Mouse (Mus musculus) lung, adult 18-20 months (tissue): ENCODE data around the gene Nup210.
A peak's percentile ranks its signal among the peaks of the same experiment; 100 is the strongest.
"Not testable (repeated sequence)": the region's sequence is repeated elsewhere in the genome, so short reads cannot be mapped to it uniquely, and the experiment has no call there.

Source experiments
- DNase-seq, 2 experiments: peaks; one replicate each; pipeline ENCODE4 v3.0.0; 2022; ENCODE audit warnings: mixed read lengths in 2 of 2

The Nup210 gene

GRCm38 (mm10) chr6:91103421-91103820 lies 13.2 kb downstream of the Nup210 start:
- not testable (repeated sequence) for DNase-seq

- DNase-seq, result no peak
Measured at GRCm38 (mm10) chr6:91100621-91101020, 16.0 kb downstream of the Nup210 start.

- no peak for DNase-seq
Measured at GRCm38 (mm10) chr6:91097879-91098278, 18.8 kb downstream of the Nup210 start.

DNA sequence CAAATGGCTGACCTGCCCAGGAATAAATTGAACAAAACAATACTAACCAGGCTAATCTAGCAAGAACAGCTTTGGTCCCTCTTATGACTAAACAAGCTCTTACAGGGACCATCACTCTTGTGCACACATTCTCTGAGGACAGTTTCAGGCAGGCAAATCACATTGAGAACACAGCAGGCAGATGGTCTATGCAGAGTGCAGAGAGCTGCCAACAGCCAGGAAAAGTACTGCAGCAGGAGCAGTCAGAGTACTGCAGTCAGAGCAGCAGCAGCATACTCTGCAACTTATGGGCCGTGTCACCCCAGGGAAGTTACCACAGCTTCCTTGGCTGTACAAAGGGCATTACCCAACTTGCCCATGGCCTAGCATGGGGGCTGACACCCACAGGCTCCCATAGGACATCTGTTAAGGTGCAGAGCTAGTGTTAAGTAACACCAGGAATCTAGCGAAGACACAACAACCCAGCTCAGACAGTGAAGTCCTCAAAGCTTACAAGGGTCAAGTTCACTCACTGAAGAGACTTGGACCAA lies 21.5 kb downstream of the Nup210 start:
- DNase-seq, result no peak

DNA sequence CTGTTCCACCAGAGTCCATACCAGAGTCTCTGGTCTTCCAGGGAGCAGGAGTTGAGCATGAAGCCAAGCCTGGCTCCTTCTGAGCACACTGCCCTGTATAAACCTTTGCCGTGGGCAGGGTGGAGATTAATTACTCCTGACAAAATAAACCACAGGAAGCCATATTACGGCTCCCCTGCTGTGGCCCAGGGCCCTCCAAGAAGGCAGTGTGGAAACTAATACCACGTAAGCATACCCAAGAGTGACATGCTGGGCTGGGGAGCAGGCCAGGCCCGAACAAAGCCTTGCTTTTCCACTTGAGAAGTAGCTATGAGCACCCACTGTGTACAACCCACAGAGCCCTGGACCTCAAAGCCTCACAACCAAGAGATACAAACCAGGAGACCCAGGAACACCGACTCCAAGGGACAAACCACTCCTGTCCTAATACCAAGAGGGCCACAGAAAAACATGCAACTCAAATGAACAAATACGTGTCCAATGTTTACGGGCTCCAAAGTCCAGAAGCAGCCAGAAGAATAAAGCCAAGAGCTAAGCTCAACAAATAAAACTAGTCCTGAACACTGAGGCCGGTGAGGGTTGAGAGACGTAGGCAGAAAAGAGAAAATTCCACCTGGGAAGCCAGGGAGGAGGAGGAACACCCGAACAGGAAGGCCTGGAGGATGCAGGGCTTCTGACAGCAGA lies 24.3 kb downstream of the Nup210 start:
- no peak for DNase-seq

DNA sequence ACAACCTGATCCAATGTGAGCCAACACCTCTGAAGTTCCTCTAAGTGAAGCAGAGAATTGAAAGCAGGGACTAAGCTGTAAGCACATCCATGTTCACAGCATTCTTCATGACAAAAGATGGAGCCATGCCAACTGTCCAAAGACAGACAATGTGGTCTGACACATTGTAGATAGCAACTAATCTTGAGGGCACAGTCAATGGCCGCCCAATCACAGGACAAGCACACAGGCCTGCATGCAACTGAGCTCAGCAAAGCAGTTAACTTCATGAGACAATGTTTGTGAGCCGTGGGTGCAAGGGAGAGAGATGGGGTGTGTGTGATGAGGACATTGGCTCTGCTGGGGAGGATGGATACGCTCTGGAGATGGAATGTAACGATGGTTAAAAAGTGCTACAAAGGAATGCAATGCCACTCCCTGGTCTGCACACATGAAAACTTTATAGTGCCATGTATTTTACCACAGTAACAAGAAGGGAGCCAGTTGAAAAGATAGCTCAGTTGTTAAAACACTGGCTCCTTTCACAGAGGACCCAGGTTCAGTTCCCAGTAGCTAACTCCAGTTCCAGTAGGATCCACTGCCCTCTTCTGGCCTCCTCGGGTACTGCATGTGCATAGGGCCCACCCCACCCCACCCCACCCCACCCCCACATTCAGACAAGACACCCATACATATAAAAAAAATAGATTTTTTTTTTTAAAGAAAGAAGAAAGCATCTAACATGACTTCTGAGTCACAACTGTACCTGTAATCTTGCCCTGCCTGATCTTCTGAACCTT lies 31.3 kb downstream of the Nup210 start:
- DNase-seq, result no peak

DNA sequence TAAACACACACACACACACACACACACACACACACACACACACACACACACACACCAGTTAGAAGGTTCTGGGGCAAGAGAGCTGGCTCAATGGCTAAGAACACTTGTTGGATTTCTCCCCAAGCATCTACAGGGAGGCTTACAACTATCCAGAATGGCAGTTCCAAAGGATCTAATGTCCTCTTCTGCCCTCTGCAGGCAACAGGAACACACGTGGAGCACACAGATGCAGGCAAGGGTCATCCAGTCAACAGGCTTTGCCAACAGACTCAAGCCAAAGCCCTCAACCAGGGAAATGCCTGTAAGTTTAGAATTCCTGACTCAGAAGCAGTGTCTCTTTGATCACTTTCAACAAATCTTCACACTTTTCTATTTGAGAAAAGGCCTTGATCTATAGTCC lies 36.6 kb downstream of the Nup210 start:
- no peak for DNase-seq

- DNase-seq, result peak in 1 of 2 experiments; percentile 11
Measured at GRCm38 (mm10) chr6:91076249-91076648, 40.4 kb downstream of the Nup210 start.

DNA sequence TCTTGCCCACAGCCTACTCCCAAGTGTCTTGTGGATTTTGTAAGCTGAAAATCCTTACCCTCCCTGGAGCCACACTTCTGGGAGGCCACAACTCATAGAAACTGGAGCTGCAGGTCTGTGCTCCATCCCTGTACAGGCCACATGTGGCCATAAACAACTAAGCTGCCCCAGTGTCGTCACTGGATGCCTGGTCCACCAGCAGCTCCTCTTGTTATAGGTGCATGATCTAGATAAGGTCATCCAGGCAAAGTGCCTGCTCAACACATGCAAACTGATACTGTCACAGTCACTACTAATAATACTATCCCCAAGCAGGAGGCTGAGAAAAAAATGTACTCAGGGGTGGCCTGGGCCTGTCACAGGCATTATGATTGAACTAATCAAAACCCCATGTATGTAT lies 48.1 kb downstream of the Nup210 start:
- no peak for DNase-seq

DNA sequence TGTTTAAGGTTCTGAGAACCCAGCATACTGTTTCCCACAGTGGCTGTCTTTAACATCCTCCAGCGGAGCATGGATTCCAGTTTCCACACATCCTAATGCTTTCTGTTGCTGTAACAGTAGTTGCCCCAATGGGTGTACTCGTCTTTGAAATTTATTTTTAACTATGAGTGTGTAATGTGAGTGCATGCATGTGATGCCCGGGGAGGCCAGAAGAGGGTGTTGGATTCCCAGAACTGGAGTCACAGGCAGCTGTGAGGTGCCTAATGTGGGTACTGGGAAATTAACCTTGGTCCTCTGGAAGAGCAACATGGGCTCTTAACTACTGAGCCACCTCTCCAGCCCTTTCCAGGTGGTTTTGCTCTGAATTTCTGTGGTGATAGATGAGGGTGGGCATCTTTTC lies 49.6 kb downstream of the Nup210 start:
- DNase-seq, result no peak

DNA sequence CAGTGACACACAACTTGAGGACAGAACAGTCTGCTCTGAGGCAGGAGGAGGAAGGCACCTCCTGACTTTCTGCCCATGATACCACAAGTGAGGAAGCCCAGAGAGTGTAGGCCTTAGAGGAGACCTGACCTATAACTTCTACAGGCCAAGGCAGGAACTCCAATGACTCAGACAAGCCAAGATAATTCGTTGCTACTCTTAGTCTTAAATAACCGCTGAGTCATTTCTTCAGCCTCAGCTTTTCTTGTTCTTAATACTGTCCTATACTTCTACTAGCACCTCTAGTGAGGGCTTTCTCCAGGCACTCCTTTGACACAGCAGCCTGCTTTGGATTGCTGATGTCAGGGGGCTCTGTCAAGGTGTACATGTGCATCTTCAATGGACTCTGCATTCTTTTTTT lies 55.3 kb downstream of the Nup210 start:
- no peak for DNase-seq

GRCm38 (mm10) chr6:91059711-91060110 lies 56.9 kb downstream of the Nup210 start:
- DNase-seq, result peak; percentile 21

DNA sequence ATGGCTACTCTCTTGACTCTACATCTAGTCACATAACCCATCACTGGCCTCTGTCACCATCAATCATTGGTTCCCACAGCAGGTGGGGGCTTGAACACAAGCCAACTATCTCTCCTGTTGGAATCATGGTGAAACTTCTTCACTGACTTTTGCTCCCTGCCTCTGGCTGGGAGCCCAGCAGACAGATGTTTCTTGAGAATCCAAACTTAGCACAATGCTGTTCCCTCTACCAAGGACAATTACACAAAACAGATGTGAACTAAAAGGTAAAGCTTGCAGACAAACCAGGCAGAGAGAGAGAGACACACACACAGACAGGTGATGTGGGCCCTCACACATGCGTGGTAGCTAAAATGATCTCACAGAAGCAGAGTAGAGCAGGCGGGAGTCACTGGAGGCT lies 58.6 kb downstream of the Nup210 start:
- no peak for DNase-seq

GRCm38 (mm10) chr6:91056348-91056747 lies 60.3 kb downstream of the Nup210 start:
- no peak for DNase-seq

DNA sequence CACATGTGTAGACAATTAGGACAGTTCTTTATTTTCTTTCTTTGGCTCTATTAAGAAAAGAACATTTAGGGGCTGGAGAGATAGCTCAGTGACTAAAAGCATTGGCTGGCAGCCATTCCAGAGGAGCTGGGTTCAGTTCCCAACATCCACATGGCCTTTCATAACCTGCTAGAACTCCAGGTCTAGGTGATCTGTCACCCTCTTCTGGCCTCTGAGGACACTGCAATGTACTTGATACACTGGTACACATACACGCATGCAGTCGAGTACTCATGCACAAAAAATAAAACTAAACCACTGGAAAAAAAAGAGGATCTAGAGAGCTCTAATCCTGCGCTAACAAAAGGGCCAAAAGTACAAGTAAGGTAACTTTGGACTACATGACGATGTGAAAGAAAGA lies 64.1 kb downstream of the Nup210 start:
- DNase-seq, result no peak

DNA sequence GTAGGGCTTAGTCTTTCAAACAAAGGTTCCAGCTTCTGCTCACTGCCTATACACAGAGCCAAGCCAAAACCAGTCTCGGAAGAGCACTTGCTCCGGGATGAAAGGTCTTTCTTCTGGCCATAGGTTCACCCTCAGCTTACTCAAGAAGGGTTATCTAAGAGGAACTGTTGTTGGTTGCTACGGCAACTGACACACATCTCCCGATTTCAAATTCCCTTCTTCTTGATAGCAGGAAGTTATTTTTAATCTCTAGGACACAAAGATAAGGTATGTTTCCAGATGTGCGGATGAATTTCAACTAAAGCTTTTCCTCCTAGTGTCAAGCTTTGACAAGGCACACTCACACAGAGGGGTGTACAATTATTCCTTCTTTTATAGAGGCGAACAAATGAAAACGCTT lies 68.6 kb downstream of the Nup210 start:
- no peak for DNase-seq

DNA sequence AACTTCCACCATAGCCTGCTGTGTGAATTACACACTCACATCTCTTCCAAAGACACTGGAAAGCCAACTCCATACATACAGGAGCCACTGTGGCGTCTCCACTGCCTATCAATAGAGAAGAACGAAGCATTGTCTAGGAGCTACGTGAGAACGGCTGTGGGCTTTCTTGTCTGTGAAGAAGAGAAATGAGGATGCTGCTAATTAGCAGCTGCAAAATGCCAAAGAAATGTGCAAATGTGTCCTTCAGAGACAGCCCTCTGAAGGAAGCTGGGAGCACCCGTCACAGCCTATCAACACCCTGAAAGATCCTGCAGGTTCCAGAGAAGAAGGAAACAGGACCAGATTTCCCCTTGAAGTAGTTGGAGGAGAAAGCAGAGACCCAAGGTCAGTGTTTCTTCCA lies 69.2 kb downstream of the Nup210 start:
- no peak for DNase-seq

- no peak for DNase-seq
Measured at GRCm38 (mm10) chr6:91046184-91046583, 70.4 kb downstream of the Nup210 start.

GRCm38 (mm10) chr6:91044628-91045331 lies 71.8 kb downstream of the Nup210 start:
- DNase-seq, result no peak

GRCm38 (mm10) chr6:91041287-91041686 lies 75.3 kb downstream of the Nup210 start:
- no peak for DNase-seq

DNA sequence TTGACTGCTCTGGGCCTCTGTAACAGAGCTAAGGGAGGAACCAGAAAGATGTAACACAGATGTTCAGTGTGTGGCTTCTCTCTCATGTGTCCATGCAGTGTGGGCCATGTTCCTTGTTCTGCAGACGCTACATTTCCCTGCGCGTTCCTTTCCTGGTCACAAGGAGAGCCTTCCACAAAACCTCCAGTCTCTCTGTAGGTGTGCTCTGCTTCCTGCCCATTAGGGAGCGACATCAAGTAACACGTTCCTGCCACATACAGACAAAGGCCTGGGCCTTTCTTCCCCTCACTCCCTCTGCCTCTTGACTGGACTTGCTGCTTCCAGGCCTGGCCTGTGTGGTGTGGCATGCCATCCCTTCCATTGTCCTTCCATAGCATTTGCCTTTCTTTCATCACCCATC lies 88.4 kb downstream of the Nup210 start:
- DNase-seq, result no peak

- DNase-seq, result no peak
Measured at GRCm38 (mm10) chr6:91020810-91021209, 95.8 kb downstream of the Nup210 start.

GRCm38 (mm10) chr6:91016600-91017230 lies 99.9 kb downstream of the Nup210 start:
- no peak for DNase-seq
